Mouse (Mus musculus) ES-Bruce4 (cell line): ENCODE data around the gene Proz.

Source experiments
- CTCF ChIP-seq: IDR thresholded peaks from one replicate; pipeline ENCODE4 v1.8.1; 2011; ENCODE audit warnings: low read depth, low read length
- POLR2A ChIP-seq: IDR thresholded peaks from one replicate; pipeline ENCODE4 v1.8.1; 2011; ENCODE audit warnings: low read length; ENCODE audit not compliant: insufficient read depth

DNA sequence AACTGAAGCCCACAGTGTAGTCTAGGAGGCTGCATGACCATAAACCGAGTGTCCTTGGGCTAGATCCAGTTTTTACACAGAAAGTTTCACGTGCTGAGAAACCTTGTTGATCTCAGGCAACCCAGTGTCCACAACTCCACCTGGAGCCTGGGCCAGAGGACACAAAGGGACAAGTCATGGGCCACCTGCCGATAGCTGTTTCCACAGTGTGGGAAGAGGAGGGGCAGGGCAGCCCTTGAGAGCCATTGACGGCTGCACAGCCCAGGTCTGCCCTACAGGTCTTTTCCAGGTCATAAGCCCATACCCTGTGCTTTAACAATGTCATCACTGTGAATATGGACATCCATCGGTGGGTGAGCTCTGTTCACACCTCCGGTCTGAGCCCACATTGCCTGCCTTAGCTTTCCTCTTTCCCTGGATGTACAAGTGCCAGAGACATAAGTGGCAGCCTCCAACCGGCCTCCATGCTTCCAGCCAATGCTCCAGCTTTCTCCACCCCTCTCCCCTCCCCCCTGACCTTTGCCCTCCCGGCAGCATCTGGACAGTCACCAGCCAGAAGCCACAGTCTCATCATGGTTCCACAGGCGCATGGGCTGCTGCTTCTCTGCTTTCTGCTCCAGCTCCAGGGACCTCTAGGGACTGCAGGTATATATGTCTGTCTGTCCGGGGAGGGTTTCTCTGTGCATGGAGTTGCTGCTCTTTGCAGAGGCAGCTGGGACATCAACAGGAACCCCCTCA is 35.1 kb upstream of the Proz start, which contains the start of gene F7:
- TF ChIP-seq POLR2A, result no peak
- TF ChIP-seq CTCF, result no peak
